Mouse (Mus musculus): Measurements from ENCODE around the gene Polr3g. TPM values are rescaled to one million over a fixed set of nuclear protein-coding genes. Genes with fewer than 3 reads are reported as not detected.
"Not testable (repeated sequence)": the region's sequence is repeated elsewhere in the genome, so short reads cannot be mapped to it uniquely, and the experiment has no call there.

Gene Polr3g
- total RNA-seq, 4 experiments from 2014 or later = 3.2 to 6.2 (median 5.1) TPM

GRCm38 (mm10) chr13:81632720-81633415 is 77.9 kb downstream of the Polr3g start, which contains the start of gene Adgrv1:
Gene Adgrv1, minus strand, starts transcription at chr13:81633154.
- peak; percentile 2 to 50 for DNase-seq (ENCODE audit: low spot score in 2 of 2)

- DNase-seq (ENCODE audit: low spot score in 2 of 2) = no peak
Measured at GRCm38 (mm10) chr13:81630566-81630965, 80.2 kb downstream of the Polr3g start.

GRCm38 (mm10) chr13:81629395-81629794 is 81.4 kb downstream of the Polr3g start:
- no peak for DNase-seq (ENCODE audit: low spot score in 2 of 2)

GRCm38 (mm10) chr13:81628631-81629190 is 82.1 kb downstream of the Polr3g start:
- DNase-seq (ENCODE audit: low spot score in 2 of 2) = no peak

DNA sequence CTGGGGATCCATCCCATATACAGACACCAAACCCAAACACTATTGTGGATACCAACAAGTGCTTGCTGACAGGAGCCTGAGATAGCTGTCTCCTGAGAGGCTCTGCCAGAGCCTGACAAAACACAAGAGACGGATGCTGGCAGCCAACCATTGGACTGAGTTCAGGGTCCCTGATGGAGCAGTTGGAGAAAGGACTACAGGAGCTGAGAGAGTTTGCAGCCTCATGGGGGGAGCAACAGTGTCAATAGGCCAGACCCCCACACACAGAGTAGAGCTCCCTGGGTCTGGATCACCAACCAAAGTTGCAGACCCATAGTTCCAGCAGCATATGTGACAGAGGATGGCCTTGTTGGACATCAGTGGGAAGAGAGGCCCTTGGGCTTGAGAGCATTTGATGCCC is 83.0 kb downstream of the Polr3g start:
- not testable (repeated sequence) for DNase-seq (ENCODE audit: low spot score in 2 of 2)

Other genes starting within 250 kb of the Polr3g start
- gene Adgrv1, start 77.9 kb downstream of the Polr3g start, total RNA-seq (2022) = 1 to 10 TPM; 2.0 to 2.3 (median 2.2) TPM
- 10 to 100 TPM in 3 of 4 experiments, 1 to 10 TPM in 1; 8.2 to 14.3 (median 11.2) TPM for gene Lysmd3, start 53.4 kb downstream of the Polr3g start, total RNA-seq (2022)
- gene Mblac2, start 328 bp upstream of the Polr3g start, total RNA-seq (2022) = 10 to 100 TPM; 19.8 to 21.8 (median 21.3) TPM
- 100 to 1,000 TPM; 117 to 141 (median 130) TPM for gene Cetn3, start 72.1 kb upstream of the Polr3g start, total RNA-seq (2022)